Mouse (Mus musculus) kidney, adult 2 months (tissue): ENCODE measurements at regions not wholly inside any gene's neighbourhood (a gene's known extent, or its start where the extent isn't known, plus 50 kb on each side); places are given as distances from the start of the nearest gene placed in this dataset.

Experiments
- CTCF ChIP-seq: fragments of 200-500 bp; conservative IDR thresholded peaks from 2 replicates; pipeline ENCODE4 v1.5.1; 2011; ENCODE audit warnings: low read depth, mild to moderate bottlenecking, control low read depth, low read length, moderate library complexity, mixed read lengths; ENCODE audit not compliant: insufficient read depth, insufficient read length
- POLR2A ChIP-seq: fragments of 200-500 bp; IDR thresholded peaks from one replicate; pipeline ENCODE4 v1.6.1; 2011; ENCODE audit warnings: low read depth, low read length, control low read depth

- TF ChIP-seq POLR2A (no peak), CTCF (no peak)
Measured at GRCm38 (mm10) chr14:80418810-80419325, 435.0 kb downstream of the Olfm4 start.
